Mouse (Mus musculus) olfactory bulb, adult 2 months (tissue): Measurements from ENCODE around the gene Fam160a1.

Experiments
- CTCF ChIP-seq: fragments of 200-500 bp; IDR thresholded peaks from 2 replicates; pipeline ENCODE4 v1.5.1; 2012; ENCODE audit warnings: low read depth, mild to moderate bottlenecking, low read length, moderate library complexity; ENCODE audit not compliant: insufficient read depth
- POLR2A ChIP-seq: fragments of 200-500 bp; IDR thresholded peaks from 2 replicates; pipeline ENCODE4 v1.6.1; 2012; ENCODE audit warnings: mild to moderate bottlenecking, low read depth, low read length, moderate library complexity; ENCODE audit not compliant: insufficient read depth

- TF ChIP-seq CTCF = no peak
- no peak for TF ChIP-seq POLR2A
Observed at GRCm38 (mm10) chr3:85746116-85746515, 71.0 kb downstream of the Fam160a1 start.
